Mouse (Mus musculus): ENCODE measurements around the gene Brat1.

DNA sequence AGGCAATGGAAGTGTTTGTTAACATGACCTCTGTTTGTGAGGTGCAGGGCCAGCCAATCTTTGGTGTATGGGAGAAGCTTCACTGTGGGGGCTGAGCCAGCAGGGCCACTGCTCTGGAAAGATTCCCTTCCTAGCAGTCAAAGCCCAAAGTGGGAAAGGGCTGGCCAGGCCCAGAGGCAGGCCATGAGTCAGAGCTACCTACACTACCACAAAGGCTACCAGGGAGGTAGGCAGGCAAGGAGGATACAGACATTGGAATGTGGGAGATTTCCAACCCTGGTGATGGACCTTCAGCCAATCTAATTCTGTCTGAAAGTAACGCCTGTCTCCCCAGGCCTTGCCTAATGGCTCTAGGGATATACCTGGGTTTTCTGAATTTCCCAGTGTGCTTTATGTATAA lies 23.9 kb upstream of the Brat1 start:
- TF ChIP-seq POLR2A (IDR thresholded peaks at IDR 0.05; ENCODE audit: borderline replicate concordance, extremely low read depth, insufficient read depth, insufficient read length, poor library complexity, severe bottlenecking) (no peak), CTCF (IDR thresholded peaks at IDR 0.05; ENCODE audit: borderline replicate concordance, extremely low read depth, insufficient read depth, insufficient read length) (no peak)
